Mouse (Mus musculus): ENCODE measurements around the gene Scarb1.

Gene Scarb1

GRCm38 (mm10) chr5:125235398-125235797 lies 105.5 kb downstream of the Scarb1 start:
- no peak for DNase-seq (ENCODE audit: low spot score in 2 of 2)

- no peak for DNase-seq (ENCODE audit: low spot score in 2 of 2)
Observed at GRCm38 (mm10) chr5:125234399-125234798, 106.5 kb downstream of the Scarb1 start.

- DNase-seq (ENCODE audit: low spot score in 2 of 2): no peak
Observed at GRCm38 (mm10) chr5:125233478-125233877, 107.4 kb downstream of the Scarb1 start.

GRCm38 (mm10) chr5:125232443-125232979 lies 108.4 kb downstream of the Scarb1 start:
- DNase-seq (ENCODE audit: low spot score in 2 of 2): no peak

- no peak for DNase-seq (ENCODE audit: low spot score in 2 of 2)
Observed at GRCm38 (mm10) chr5:125230463-125230862, 110.4 kb downstream of the Scarb1 start.

GRCm38 (mm10) chr5:125229097-125229496 lies 111.8 kb downstream of the Scarb1 start:
- DNase-seq (ENCODE audit: low spot score in 2 of 2): no peak

GRCm38 (mm10) chr5:125227699-125228098 lies 113.2 kb downstream of the Scarb1 start:
- DNase-seq (ENCODE audit: low spot score in 2 of 2): no peak

Measured in natural killer cell, adult 2 months (primary cell).